Mouse (Mus musculus) hindbrain, embryonic 14.5 days (tissue): ENCODE data around the gene BC028528. TPM values are rescaled to one million over a fixed set of nuclear protein-coding genes. Genes with fewer than 3 reads are reported as not detected.

Experiments
- ATAC-seq: fragments of 200-750 bp; cut with Nextera tagmentation; 2 replicates; pipeline ENCODE4 v1.8.0; 2017; ENCODE audit warnings: moderate number of reproducible peaks, mild to moderate bottlenecking, moderate TSS enrichment, moderate library complexity; ENCODE audit not compliant: low FRiP score
- DNase-seq: peaks from one replicate; pipeline ENCODE4 v3.0.0-alpha.2; 2015; ENCODE audit warnings: low spot score
- H3K27ac ChIP-seq: fragments of 300-500 bp; sonication (generic); 2 replicates; pipeline ENCODE4 v1.5.1; 2014; ENCODE audit warnings: mild to moderate bottlenecking, moderate library complexity
- H3K27me3 ChIP-seq: fragments of 300-500 bp; sonication (generic); 2 replicates; pipeline ENCODE4 v1.6.1; 2014; ENCODE audit warnings: mild to moderate bottlenecking, low read length, mixed read lengths; ENCODE audit not compliant: control insufficient read depth, insufficient read depth
- H3K36me3 ChIP-seq: fragments of 300-500 bp; sonication (generic); replicated peaks from 2 replicates; pipeline ENCODE4 v1.6.1; 2014; ENCODE audit not compliant: control insufficient read depth, insufficient read depth
- H3K4me1 ChIP-seq: fragments of 300-500 bp; sonication (generic); replicated peaks from 2 replicates; pipeline ENCODE4 v1.6.1; 2014; ENCODE audit warnings: antibody characterized with exemption, low read length, mixed read lengths; ENCODE audit not compliant: control insufficient read depth, insufficient read depth
- H3K4me2 ChIP-seq: fragments of 300-500 bp; sonication (generic); replicated peaks from 2 replicates; pipeline ENCODE4 v1.6.1; 2014; ENCODE audit warnings: mild to moderate bottlenecking, moderate library complexity
- H3K4me3 ChIP-seq: fragments of 300-500 bp; sonication (generic); replicated peaks from 2 replicates; pipeline ENCODE4 v1.5.1; 2014; ENCODE audit warnings: mild to moderate bottlenecking, low read length
- H3K9ac ChIP-seq: fragments of 300-500 bp; sonication (generic); 2 replicates; pipeline ENCODE4 v1.6.1; 2014
- H3K9me3 ChIP-seq: fragments of 300-500 bp; sonication (generic); 2 replicates; pipeline ENCODE4 v1.6.1; 2016; ENCODE audit warnings: low read length; ENCODE audit not compliant: control insufficient read depth
- WGBS: fragments of 180-500 bp; shearing (Covaris S2); extraction: QIAGEN DNeasy Blood & Tissue Kit; methylation state at CpG from one replicate; pipeline ENCODE4 v1.1.7; 2014; 5-methylcytosine and 5-hydroxymethylcytosine counted together
- polyA plus RNA-seq: library from polyadenylated mRNA; unstranded; fragments of >200 nt; fragmentation: Nextera tagmentation; extraction: Ambion mirVana; gene quantifications from 2 replicates; pipeline ENCODE4 v1.2.1, GENCODE M21; 2014

BC028528 gene
- polyA plus RNA-seq, 1 experiment from 2014 or later, result 26.2 TPM

DNA sequence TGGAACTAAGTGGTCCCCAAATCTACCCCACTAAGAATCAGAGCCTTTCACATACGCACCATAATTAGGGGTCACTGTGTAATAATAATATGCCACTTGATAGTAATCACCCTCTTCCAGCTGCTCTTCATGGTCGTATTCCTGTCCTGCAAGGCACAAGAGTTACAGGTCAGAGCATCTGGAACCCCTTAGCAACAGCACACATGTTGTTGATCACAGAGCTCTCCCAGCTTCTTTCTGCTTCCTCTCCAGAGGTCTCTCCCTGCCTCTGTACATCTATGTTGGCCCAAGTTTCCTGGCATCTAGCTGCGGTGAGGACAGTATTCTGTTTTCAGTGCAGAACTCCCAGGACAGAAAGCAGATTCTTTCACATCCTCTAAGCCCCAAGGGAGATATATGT lies 2.1 kb downstream of the BC028528 start:
- Histone ChIP-seq H3K27me3 (no peaks in the 10 kb centered on the region), H3K4me1 (peaks cover 2% of the 10 kb centered on the region; the same call in 1 of the 2 replicates), H3K9me3 (no peaks in the 10 kb centered on the region), H3K27ac (no peak overlapping the region), H3K4me2 (no peak overlapping the region), H3K4me3 (no peak overlapping the region), H3K36me3 (no peaks in the 10 kb centered on the region), H3K9ac (no peak overlapping the region)
- 88% methylated on average over 3 of the region's 3 CpGs for WGBS
- DNase-seq (no peak), ATAC-seq (no peak)

DNA sequence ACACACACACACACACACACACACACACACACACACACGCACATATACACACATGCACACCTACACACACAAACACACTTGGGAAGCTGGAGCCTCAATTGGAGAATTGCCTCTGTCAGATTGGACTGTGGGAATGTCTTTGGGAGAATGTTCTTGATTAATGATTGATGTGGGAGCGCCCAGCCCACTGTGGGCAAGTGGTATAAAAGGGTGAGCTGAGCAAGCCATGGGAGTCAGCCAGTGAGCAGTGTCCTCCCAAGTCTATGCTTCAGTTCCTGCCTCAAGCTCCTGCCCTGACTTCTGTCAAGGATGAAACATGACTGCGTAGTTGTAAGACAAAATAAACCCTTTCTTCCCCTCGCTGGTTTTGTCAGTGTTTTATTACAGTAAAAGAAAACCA lies 4.2 kb downstream of the BC028528 start:
- Histone ChIP-seq H3K27ac (no peak overlapping the region), H3K4me2 (no peak overlapping the region), H3K9me3 (no peaks in the 10 kb centered on the region), H3K36me3 (no peaks in the 10 kb centered on the region), H3K4me1 (peaks cover 3% of the 10 kb centered on the region), H3K9ac (no peak overlapping the region), H3K27me3 (no peaks in the 10 kb centered on the region), H3K4me3 (no peak overlapping the region)
- no peak for ATAC-seq
- no peak for DNase-seq
- WGBS, result 83% methylated on average over 4 of the region's 4 CpGs

DNA sequence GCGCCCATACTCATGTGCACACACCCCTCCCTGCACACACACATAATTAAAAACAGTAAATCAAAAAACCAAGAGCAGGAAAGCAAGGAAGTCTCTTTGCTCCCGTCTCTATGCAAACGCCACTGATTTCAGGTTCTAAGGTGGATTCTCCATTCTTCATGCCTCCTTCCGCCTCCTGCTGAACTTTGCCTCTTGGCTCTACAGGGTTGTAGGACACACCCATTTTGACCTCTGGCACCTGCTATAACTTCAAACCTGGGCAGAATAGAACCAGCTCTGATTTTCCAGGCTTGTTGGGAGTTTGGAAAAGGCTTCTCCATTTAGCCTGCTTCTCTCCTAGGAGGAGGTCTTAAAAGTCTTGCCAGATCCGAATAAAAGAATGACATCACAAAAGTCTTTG lies 7.4 kb downstream of the BC028528 start:
- H3K27me3 ChIP-seq, result no peaks in the 10 kb centered on the region
- H3K9ac ChIP-seq, result no peak overlapping the region
- ATAC-seq (no peak), DNase-seq (no peak)
- peaks cover 8% of the 10 kb centered on the region for H3K4me1 ChIP-seq
- H3K36me3 ChIP-seq, result no peaks in the 10 kb centered on the region
- H3K9me3 ChIP-seq, result no peaks in the 10 kb centered on the region
- no peak overlapping the region for H3K27ac ChIP-seq
- 83% methylated on average over 5 of the region's 5 CpGs for WGBS
- H3K4me2 ChIP-seq, result no peak overlapping the region
- no peak overlapping the region for H3K4me3 ChIP-seq

DNA sequence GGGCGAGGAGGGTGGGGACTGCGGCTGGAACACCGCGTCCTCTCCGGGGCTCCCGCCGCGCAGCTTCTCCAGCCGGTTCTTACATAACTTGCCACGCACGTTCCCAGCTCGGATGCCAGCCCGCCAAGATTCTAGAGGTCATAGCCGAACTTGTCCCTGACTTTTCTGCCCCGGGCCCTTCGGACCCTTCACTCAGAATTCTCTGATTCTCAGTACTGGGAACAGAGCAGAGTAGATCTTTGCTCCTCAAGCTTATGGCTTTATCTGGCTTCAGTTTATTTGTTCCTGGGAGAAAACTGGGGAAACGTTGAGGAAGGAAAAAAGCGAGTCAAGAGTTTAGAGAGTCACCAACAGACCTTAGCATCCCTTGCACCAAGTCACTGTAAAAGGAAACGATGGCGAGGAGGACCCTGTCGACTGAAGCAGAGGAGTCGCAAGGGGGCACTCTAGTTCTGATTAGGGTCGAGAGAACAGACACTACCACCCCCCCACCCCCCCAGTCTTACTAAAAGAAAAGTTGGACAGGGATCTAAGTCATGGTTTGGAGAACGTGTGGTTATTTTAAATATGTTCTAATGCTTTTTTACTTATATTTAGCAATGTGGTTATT lies 8.9 kb downstream of the BC028528 start:
- no peak for ATAC-seq
- 2% methylated on average over 23 of the region's 24 CpGs for WGBS

DNA sequence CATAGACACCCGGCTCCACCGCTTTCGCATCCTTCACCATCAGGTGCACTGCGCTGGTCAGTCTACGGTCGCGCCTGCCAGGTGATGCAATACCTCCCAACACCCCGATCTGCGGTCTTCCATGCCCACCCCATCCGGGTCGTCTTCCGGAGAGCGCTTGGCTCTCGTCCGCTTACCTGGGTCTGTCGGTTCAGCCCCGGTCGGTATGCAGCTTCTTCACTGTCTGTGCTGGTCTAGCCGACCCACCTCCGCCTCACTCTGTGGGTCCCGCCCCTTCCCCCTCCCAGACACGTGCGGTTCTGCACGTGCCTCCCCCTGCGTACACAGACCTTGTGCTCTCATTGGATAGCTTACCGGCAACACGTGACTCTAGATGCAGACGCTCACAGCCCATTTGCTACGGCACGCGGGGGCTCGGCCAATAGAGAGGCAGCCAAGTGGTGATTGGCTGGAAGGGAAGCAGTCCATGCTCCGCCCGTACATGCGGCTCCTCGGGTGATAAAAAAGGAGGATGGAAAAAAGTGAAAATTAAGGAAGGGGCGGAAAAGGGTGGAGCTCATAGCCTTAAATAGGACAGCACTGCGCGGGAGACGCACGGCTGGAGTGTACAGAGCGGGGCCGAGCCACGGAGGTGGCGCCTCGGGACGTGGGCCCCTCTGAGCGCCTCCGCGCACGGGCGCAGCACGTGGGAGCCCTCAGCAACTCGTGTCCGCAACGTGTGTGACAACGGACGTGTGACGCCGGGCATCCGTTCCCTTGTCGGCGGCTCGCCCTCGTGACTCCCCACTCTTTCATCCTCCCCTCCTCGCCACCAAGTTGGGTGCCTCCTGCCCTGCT lies 9.6 kb downstream of the BC028528 start, which contains the start of gene Ciart:
TSS of gene Ciart (minus strand) at position 273 of the 837 bp plus-strand sequence.
- Histone ChIP-seq H3K9me3 (no peaks in the 10 kb centered on the region), H3K9ac (peak within 1 kb of the TSS; percentile 54), H3K4me2 (peak within 1 kb of the TSS; percentile 99), H3K4me1 (peaks cover 8% of the 10 kb centered on the region), H3K27me3 (no peaks in the 10 kb centered on the region), H3K27ac (no peak within 1 kb of the TSS), H3K36me3 (no peaks in the 10 kb centered on the region), H3K4me3 (peak within 1 kb of the TSS; percentile 52)
- DNase-seq (peak; percentile 94), ATAC-seq (peak; percentile 100)
- under 1% methylated on average over 66 of the region's 66 CpGs for WGBS

More for the DNA sequence above, 8.9 kb downstream of the BC028528 start:
- H3K27ac ChIP-seq, result no peak overlapping the region
- peak overlapping the region; percentile 99 for H3K4me2 ChIP-seq
- peak overlapping the region; percentile 52 for H3K4me3 ChIP-seq
- H3K9me3 ChIP-seq, result no peaks in the 10 kb centered on the region
- peaks cover 8% of the 10 kb centered on the region for H3K4me1 ChIP-seq
- H3K36me3 ChIP-seq, result no peaks in the 10 kb centered on the region
- DNase-seq, result no peak
- H3K9ac ChIP-seq, result peak overlapping the region; percentile 44
- no peaks in the 10 kb centered on the region for H3K27me3 ChIP-seq

DNA sequence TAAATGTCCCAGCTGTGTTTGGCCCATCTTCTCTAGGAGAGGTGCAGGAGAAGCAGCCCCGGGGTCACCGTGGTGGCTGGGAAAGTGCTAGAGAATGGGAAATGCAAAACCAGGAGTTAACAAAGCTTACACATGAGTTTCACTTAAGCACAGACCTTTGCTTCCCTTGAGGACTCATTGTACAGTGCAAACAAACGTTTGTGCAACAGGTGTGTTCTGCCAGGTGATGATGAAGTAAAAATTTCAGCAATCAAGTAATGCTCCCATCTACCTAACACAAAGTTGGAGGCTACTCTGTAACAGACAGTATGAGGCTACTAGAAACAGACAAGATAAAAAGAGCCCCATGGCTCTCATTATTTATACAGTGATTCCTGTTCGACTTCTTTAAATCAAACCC lies 12.7 kb downstream of the BC028528 start:
- no peaks in the 10 kb centered on the region for H3K27me3 ChIP-seq
- H3K36me3 ChIP-seq, result no peaks in the 10 kb centered on the region
- ATAC-seq (no peak), DNase-seq (no peak)
- peaks cover 8% of the 10 kb centered on the region for H3K4me1 ChIP-seq
- 97% methylated on average over 4 of the region's 4 CpGs for WGBS
- H3K4me2 ChIP-seq, result no peak overlapping the region
- no peak overlapping the region for H3K4me3 ChIP-seq
- H3K27ac ChIP-seq, result no peak overlapping the region
- no peaks in the 10 kb centered on the region for H3K9me3 ChIP-seq
- no peak overlapping the region for H3K9ac ChIP-seq

DNA sequence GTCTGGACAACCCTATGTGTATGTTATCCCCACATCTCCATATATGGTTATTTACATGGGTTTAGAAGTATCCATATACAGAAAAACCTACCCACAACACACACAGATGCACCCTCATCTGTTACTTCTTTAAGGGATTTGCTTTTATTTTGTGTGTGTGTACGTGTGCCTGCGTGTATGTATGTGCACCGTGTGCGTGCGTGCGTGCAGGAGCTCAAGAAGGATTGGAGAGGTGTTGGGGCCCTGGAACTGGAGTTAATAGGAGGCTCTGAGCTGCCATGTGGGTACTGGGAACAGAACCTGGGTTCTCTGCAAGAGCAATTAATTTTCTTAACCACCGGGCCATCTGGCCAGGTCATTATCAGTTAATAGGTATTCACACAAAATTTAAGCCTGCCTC lies 19.8 kb downstream of the BC028528 start:
- Histone ChIP-seq H3K9ac (peak overlapping the region; percentile 71), H3K4me3 (peak overlapping the region; percentile 61), H3K9me3 (no peaks in the 10 kb centered on the region), H3K27ac (no peak overlapping the region), H3K36me3 (peaks cover 18% of the 10 kb centered on the region), H3K27me3 (no peaks in the 10 kb centered on the region), H3K4me2 (peak overlapping the region; percentile 70), H3K4me1 (peaks cover 14% of the 10 kb centered on the region)
- no peak for ATAC-seq
- DNase-seq, result no peak
- WGBS, result 89% methylated on average over 7 of the region's 7 CpGs

DNA sequence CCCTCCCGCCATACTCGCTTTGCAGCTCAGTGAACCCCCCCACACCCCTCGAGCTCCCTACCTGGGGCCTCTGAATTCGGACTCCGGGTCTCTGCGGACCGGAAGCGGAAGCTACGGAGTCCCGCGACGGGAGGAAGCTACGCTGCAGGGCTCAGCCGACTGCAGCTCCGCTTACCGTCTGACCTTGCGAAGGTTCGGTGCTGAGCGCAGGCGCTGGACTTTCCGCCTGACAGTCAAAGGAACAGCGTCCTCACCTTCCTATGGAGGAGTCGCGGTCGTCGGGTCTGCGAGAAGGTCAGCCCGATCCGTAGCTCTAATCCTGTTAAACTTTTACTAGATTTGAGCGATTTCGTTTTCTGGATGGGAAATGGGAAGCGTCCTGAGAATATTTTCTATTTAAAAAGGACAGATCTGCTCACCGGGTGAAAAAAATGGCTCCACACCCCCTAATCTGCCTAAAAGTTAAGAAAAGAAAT lies 20.4 kb downstream of the BC028528 start, which contains the start of gene Mrps21:
TSS of gene Mrps21 (minus strand) at position 128 of the 476 bp plus-strand sequence.
- WGBS, result under 1% methylated on average over 33 of the region's 33 CpGs
- Histone ChIP-seq H3K27ac (peak within 1 kb of the TSS; percentile 74), H3K4me1 (peaks cover 14% of the 10 kb centered on the region), H3K9ac (peak within 1 kb of the TSS; percentile 71), H3K4me3 (peak within 1 kb of the TSS; percentile 61), H3K9me3 (no peaks in the 10 kb centered on the region), H3K36me3 (peaks cover 22% of the 10 kb centered on the region), H3K4me2 (peak within 1 kb of the TSS; percentile 70), H3K27me3 (no peaks in the 10 kb centered on the region)
- DNase-seq (peak; percentile 88), ATAC-seq (peak; percentile 93)

DNA sequence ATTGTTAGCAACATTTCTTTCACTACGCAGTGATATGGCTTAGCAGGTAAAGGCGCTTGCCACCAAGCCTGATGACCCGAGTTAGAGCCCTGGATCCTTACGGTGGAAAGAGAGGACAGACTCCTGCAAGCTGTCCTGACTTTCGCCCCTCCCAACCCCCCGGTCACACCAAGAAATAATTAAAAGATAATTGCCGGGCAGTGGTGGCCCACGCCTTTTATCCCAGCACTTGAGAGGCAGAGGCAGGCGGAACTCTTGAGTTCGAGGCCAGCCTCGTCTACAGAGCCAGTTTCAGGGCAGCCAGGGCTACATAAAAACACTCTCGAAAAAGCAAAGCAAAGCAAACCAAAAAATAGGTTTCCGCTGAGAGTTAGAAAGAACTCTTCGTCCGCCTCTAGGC lies 20.8 kb downstream of the BC028528 start:
- Histone ChIP-seq H3K4me2 (peak overlapping the region; percentile 70), H3K9me3 (no peaks in the 10 kb centered on the region), H3K9ac (peak overlapping the region; percentile 71), H3K27me3 (no peaks in the 10 kb centered on the region), H3K4me1 (peaks cover 14% of the 10 kb centered on the region), H3K27ac (peak overlapping the region; percentile 74), H3K36me3 (peaks cover 22% of the 10 kb centered on the region), H3K4me3 (peak overlapping the region; percentile 61)
- WGBS, result 6% methylated on average over 15 of the region's 15 CpGs
- peak; percentile 41; the same call in 1 of the 2 replicates for ATAC-seq
- no peak for DNase-seq
